Mouse (Mus musculus) heart, embryonic 11.5 days (tissue): ENCODE measurements around the gene Zbtb24. TPM values are rescaled to one million over a fixed set of nuclear protein-coding genes. Genes with fewer than 3 reads are reported as not detected.
A peak's percentile ranks its signal among the peaks of the same experiment; 100 is the strongest.

ENCODE experiments used
- ATAC-seq: fragments of 200-750 bp; cut with Nextera tagmentation; replicated peaks from 2 replicates; pipeline ENCODE4 v1.8.0; 2017; ENCODE audit warnings: moderate library complexity; ENCODE audit not compliant: insufficient number of reproducible peaks, low FRiP score, low TSS enrichment
- H3K27ac ChIP-seq: fragments of 300-500 bp; sonication (generic); 2 replicates; pipeline ENCODE4 v1.5.1; 2014; ENCODE audit warnings: mild to moderate bottlenecking, low read depth, low read length
- H3K27me3 ChIP-seq: fragments of 300-500 bp; sonication (generic); 2 replicates; pipeline ENCODE4 v1.6.1; 2014; ENCODE audit warnings: mild to moderate bottlenecking, low read length, mixed read lengths; ENCODE audit not compliant: control insufficient read depth, insufficient read depth
- H3K36me3 ChIP-seq: fragments of 300-500 bp; sonication (generic); 2 replicates; pipeline ENCODE4 v1.6.1; 2014; ENCODE audit warnings: mild to moderate bottlenecking, low read length, moderate library complexity, mixed read lengths; ENCODE audit not compliant: control insufficient read depth, insufficient read depth
- H3K4me1 ChIP-seq: fragments of 300-500 bp; sonication (generic); 2 replicates; pipeline ENCODE4 v1.6.1; 2014; ENCODE audit warnings: low read length; ENCODE audit not compliant: control insufficient read depth, insufficient read depth
- H3K4me2 ChIP-seq: fragments of 300-500 bp; sonication (generic); 2 replicates; pipeline ENCODE4 v1.6.1; 2014; ENCODE audit warnings: mild to moderate bottlenecking, moderate library complexity
- H3K4me3 ChIP-seq: fragments of 300-500 bp; sonication (generic); 2 replicates; pipeline ENCODE4 v1.5.1; 2014; ENCODE audit warnings: low read depth, low read length
- H3K9ac ChIP-seq: fragments of 300-500 bp; sonication (generic); 2 replicates; pipeline ENCODE4 v1.6.1; 2014; ENCODE audit warnings: mild to moderate bottlenecking, low read depth, low read length, moderate library complexity
- H3K9me3 ChIP-seq: fragments of 300-500 bp; sonication (generic); replicated peaks from 2 replicates; pipeline ENCODE4 v1.6.1; 2016; ENCODE audit warnings: low read length; ENCODE audit not compliant: control insufficient read depth
- WGBS: fragments of 180-500 bp; shearing (Covaris S2); extraction: QIAGEN DNeasy Blood & Tissue Kit; methylation state at CpG from one replicate; pipeline ENCODE4 v1.1.7; 2014; ENCODE audit not compliant: insufficient replicate concordance; 5-methylcytosine and 5-hydroxymethylcytosine counted together
- polyA plus RNA-seq: library from polyadenylated mRNA; unstranded; fragments of >200 nt; fragmentation: Nextera tagmentation; extraction: Ambion mirVana; gene quantifications from 2 replicates; pipeline ENCODE4 v1.2.1, GENCODE M21; 2014

Zbtb24 gene
- polyA plus RNA-seq, 1 experiment from 2014 or later = 11.7 TPM

GRCm38 (mm10) chr10:41451656-41452055, 1.5 kb downstream of the Zbtb24 start:
- H3K27me3 ChIP-seq = no peaks in the 10 kb centered on the region
- H3K4me2 ChIP-seq = no peak overlapping the region
- H3K9ac ChIP-seq = no peak overlapping the region
- H3K27ac ChIP-seq = no peak overlapping the region
- WGBS = 90% methylated on average over 9 of the region's 9 CpGs
- no peak overlapping the region for H3K4me3 ChIP-seq
- ATAC-seq = no peak
- H3K9me3 ChIP-seq = no peaks in the 10 kb centered on the region
- peaks cover 10% of the 10 kb centered on the region for H3K36me3 ChIP-seq
- H3K4me1 ChIP-seq = peaks cover 15% of the 10 kb centered on the region

GRCm38 (mm10) chr10:41452791-41453190, 2.6 kb downstream of the Zbtb24 start:
- Histone ChIP-seq H3K4me3 (no peak overlapping the region), H3K36me3 (peaks cover 10% of the 10 kb centered on the region), H3K9me3 (no peaks in the 10 kb centered on the region), H3K27ac (no peak overlapping the region), H3K4me1 (peaks cover 17% of the 10 kb centered on the region), H3K4me2 (no peak overlapping the region), H3K27me3 (no peaks in the 10 kb centered on the region), H3K9ac (no peak overlapping the region)
- 91% methylated on average over 3 of the region's 3 CpGs for WGBS
- no peak for ATAC-seq

DNA sequence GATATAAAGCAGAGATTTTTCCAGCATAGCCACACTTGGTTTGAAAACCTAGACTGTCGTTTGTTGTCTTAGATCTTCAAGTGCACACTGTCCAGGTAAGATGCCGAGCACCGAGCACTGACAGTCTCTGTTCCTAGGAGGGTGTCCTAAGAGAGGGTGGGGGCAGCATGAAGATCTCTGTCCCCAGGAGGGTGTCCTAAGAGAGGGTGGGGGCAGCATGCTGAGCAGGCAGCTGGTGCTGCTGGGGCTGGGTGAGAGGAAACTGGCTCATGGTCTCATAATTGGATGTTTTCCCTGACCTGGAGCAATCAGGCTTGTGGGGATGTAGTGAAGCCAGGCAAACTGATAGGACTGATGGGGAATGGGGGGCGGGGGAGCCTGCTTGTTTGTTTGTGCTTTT, 9.8 kb downstream of the Zbtb24 start:
- no peak overlapping the region for H3K4me2 ChIP-seq
- H3K4me1 ChIP-seq = peaks cover 17% of the 10 kb centered on the region
- H3K27ac ChIP-seq = no peak overlapping the region
- no peak overlapping the region for H3K9ac ChIP-seq
- 59% methylated on average over 4 of the region's 4 CpGs for WGBS
- H3K27me3 ChIP-seq = no peaks in the 10 kb centered on the region
- no peaks in the 10 kb centered on the region for H3K9me3 ChIP-seq
- H3K36me3 ChIP-seq = peaks cover 9% of the 10 kb centered on the region
- H3K4me3 ChIP-seq = no peak overlapping the region
- no peak for ATAC-seq

GRCm38 (mm10) chr10:41460501-41460900, 10.3 kb downstream of the Zbtb24 start:
- no peaks in the 10 kb centered on the region for H3K9me3 ChIP-seq
- no peak overlapping the region for H3K4me2 ChIP-seq
- peaks cover 17% of the 10 kb centered on the region for H3K4me1 ChIP-seq
- WGBS = 11% methylated on average over 2 of the region's 2 CpGs
- H3K9ac ChIP-seq = no peak overlapping the region
- no peak for ATAC-seq
- no peak overlapping the region for H3K27ac ChIP-seq
- no peaks in the 10 kb centered on the region for H3K27me3 ChIP-seq
- no peak overlapping the region for H3K4me3 ChIP-seq
- peaks cover 9% of the 10 kb centered on the region for H3K36me3 ChIP-seq

DNA sequence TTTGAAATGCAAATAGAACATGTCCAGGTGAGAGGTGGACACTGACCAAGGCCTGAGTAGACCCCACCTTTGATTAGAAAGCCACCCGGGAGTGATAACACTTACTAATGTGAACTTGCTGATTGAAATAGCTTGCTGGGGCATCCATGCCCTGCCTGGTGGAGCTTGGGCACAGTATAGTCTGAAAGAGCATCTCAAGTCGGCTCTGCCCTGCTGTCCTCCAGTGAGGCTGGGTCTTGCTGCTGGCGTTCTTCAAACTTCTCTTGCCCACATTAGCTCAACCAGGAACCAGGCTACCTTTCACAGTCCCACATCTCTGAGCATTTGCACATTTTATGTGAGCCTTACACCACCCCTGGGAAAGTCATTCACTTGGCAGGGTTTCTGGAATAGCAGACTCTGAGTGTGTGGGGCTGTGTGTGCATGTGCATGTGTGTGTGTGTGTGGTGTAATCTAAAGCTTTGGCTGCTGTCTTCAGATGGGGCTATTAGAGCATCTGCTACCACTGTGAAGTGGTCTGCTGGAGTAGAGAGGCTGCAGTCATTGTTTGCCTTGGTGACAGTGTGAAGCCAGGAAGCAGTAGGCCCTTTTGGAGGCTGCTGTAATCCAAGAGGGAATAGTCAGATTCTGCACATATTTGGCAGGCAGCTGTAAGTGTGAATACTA, 11.0 kb downstream of the Zbtb24 start:
- ATAC-seq = no peak
- no peaks in the 10 kb centered on the region for H3K9me3 ChIP-seq
- no peak overlapping the region for H3K4me3 ChIP-seq
- H3K4me2 ChIP-seq = no peak overlapping the region
- H3K27me3 ChIP-seq = no peaks in the 10 kb centered on the region
- peaks cover 14% of the 10 kb centered on the region for H3K4me1 ChIP-seq
- 89% methylated on average over 3 of the region's 3 CpGs for WGBS
- no peak overlapping the region for H3K27ac ChIP-seq
- H3K9ac ChIP-seq = no peak overlapping the region
- peaks cover 9% of the 10 kb centered on the region for H3K36me3 ChIP-seq

DNA sequence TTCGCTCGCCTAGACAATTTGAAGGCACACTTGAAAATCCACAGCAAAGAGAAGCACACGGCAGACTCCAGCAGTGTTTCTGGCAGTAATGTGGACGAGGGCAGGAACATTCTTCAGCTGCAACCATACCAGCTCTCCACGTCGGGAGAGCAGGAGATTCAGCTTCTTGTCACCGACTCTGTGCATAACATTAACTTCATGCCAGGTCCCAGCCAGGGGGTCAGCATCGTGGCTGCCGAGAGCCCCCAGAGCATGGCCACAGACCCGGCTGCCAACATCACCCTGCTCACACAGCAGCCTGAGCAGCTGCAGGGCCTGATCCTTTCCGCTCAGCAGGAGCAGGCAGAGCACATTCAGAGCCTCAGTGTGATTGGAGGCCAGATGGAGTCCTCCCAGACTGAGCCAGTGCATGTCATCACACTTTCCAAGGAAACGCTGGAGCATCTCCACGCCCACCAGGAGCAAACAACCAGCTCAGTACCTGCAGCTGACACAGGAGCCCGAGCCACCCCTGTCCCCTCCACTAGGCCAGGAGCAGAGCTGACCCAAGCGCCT, 14.3 kb downstream of the Zbtb24 start:
- no peak for ATAC-seq
- H3K36me3 ChIP-seq = peaks cover 12% of the 10 kb centered on the region

GRCm38 (mm10) chr10:41467325-41467724, 17.1 kb downstream of the Zbtb24 start:
- no peak overlapping the region for H3K4me2 ChIP-seq
- H3K27me3 ChIP-seq = no peaks in the 10 kb centered on the region
- no peaks in the 10 kb centered on the region for H3K9me3 ChIP-seq
- no peak overlapping the region for H3K27ac ChIP-seq
- H3K4me1 ChIP-seq = no peaks in the 10 kb centered on the region
- peaks cover 12% of the 10 kb centered on the region for H3K36me3 ChIP-seq
- 48% methylated on average over 6 of the region's 6 CpGs for WGBS
- H3K9ac ChIP-seq = no peak overlapping the region
- no peak overlapping the region for H3K4me3 ChIP-seq
- ATAC-seq = no peak

More for the DNA sequence above, 14.3 kb downstream of the Zbtb24 start:
- 51% methylated on average over 15 of the region's 15 CpGs for WGBS
- no peaks in the 10 kb centered on the region for H3K9me3 ChIP-seq
- H3K4me3 ChIP-seq = no peak overlapping the region
- H3K27ac ChIP-seq = no peak overlapping the region
- no peak overlapping the region for H3K9ac ChIP-seq
- H3K4me1 ChIP-seq = peaks cover 9% of the 10 kb centered on the region
- H3K4me2 ChIP-seq = no peak overlapping the region
- H3K27me3 ChIP-seq = no peaks in the 10 kb centered on the region

- H3K27ac ChIP-seq = no peak overlapping the region
- peaks cover 20% of the 10 kb centered on the region for H3K4me1 ChIP-seq
- no peak for ATAC-seq
- H3K9ac ChIP-seq = no peak overlapping the region
- peaks cover 2% of the 10 kb centered on the region; the same call in 1 of the 2 replicates for H3K36me3 ChIP-seq
- no peak overlapping the region for H3K4me3 ChIP-seq
- H3K4me2 ChIP-seq = no peak overlapping the region
- H3K9me3 ChIP-seq = no peaks in the 10 kb centered on the region
- WGBS = 86% methylated on average over 3 of the region's 3 CpGs
- no peaks in the 10 kb centered on the region for H3K27me3 ChIP-seq
These were observed 20.5 kb downstream of the Zbtb24 start for GRCm38 (mm10) chr10:41470693-41471092.

DNA sequence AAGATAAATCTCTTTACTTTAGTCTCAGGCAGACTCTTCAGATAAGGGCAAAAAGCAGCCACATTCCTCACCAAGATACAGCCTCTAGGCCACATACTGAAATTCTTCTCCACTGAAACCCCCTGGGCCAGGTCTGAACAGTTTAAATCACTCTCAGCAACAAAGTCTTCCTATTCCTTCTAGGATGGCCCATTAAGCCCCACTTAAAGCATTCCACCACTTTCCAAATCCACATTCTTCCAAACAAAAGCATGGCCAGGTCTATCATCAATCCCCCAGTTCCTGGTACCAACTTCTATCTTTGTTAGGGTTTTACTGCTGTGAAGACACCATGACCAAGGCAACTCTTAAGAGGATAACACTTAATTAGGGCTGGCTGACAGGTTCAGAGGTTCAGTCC, 22.4 kb downstream of the Zbtb24 start:
- H3K4me3 ChIP-seq = no peak overlapping the region
- no peak for ATAC-seq
- no peak overlapping the region for H3K9ac ChIP-seq
- H3K27ac ChIP-seq = 0 out of 2 replicates have a peak overlapping the region, but pooled peaks have one; percentile 15
- H3K27me3 ChIP-seq = no peaks in the 10 kb centered on the region
- no peaks in the 10 kb centered on the region for H3K9me3 ChIP-seq
- H3K36me3 ChIP-seq = peaks cover 2% of the 10 kb centered on the region; the same call in 1 of the 2 replicates
- peaks cover 29% of the 10 kb centered on the region for H3K4me1 ChIP-seq
- no peak overlapping the region for H3K4me2 ChIP-seq
